Mouse (Mus musculus) frontal cortex, adult 2 months (tissue): ENCODE measurements at regions not wholly inside any gene's neighbourhood (a gene's known extent, or its start where the extent isn't known, plus 50 kb on each side); places are given as distances from the start of the nearest gene placed in this dataset.

Experiments used
- DNase-seq, 2 experiments: peaks; one replicate each; pipeline ENCODE4 v3.0.0; 2022; ENCODE audit warnings: low spot score in 1 of 2; ENCODE audit errors: extremely low spot score in 1 of 2

GRCm38 (mm10) chr13:59317458-59318005 is 267.5 kb downstream of the Agtpbp1 start:
- DNase-seq, result no peak

DNA sequence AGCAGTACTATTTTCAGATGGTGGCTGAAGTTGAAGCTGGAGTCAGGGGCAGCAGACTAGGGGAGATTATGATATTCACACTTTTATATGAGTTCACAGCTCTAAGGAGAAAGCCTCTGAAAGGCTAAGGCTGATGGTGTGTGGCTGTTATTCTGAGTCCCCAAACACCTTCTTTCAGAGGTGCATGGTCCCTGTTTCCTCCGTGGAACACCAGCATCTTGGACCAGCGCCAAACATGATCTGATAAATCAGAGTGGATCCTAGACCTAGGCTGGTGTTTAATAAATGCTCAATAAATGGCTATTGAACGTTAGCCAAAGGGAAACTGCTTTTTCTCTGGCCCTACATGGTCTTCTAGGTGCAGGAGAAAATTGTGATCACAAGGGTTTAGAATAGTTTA is 269.2 kb downstream of the Agtpbp1 start:
- no peak for DNase-seq

- peak in 1 of 2 experiments; percentile 31 for DNase-seq
Observed at GRCm38 (mm10) chr13:59314419-59314818, 270.6 kb downstream of the Agtpbp1 start.

DNA sequence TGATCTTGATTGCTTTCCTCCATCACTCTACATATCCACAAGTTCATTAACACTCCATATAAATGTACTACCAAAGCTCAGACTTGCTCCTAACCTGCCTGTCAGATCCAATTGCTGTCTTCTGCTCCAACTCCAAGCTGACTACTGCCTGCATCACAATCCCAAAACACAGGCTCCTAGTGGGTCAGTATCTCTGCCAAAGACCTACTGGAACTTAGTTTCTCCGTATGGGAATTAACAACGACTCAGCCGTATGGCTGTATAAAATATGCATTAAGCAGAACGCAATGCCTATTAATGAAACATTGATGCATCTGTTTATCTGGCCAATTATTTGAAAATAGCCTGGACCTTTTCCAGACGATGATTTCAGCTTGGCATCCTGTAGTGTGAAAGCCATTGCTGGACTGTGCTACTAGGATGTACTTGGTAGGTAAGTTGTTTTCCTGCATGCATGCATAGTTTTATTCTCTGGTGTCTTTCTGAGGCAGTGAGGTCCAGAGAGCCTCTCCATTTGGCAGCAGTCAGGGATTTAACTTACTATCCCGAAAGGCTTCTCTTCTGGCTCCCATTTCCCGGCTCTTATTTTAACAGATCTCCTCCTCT is 271.2 kb downstream of the Agtpbp1 start:
- DNase-seq, result no peak

GRCm38 (mm10) chr13:59292905-59293304 is 292.1 kb downstream of the Agtpbp1 start:
- no peak for DNase-seq

DNA sequence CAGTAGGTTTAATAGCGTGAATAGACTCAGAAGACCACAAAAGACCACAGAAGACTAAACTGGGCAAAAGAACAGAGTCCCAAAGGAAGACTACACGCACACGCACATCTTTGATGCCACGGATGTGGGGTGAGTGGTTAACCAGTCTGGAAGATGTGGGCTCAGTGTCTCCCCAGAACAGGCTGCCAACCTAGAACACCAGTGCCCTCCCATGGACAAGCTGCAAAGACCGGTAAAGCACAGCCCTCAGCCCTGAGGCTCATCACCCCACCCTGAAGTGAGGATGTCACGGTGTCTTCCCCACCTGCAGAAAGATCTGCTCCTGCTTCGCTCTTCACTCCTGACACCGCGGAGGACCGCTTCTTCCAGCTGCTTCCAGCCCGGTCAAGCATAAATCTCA is 295.9 kb downstream of the Agtpbp1 start:
- peak; percentile 15 to 75 for DNase-seq

DNA sequence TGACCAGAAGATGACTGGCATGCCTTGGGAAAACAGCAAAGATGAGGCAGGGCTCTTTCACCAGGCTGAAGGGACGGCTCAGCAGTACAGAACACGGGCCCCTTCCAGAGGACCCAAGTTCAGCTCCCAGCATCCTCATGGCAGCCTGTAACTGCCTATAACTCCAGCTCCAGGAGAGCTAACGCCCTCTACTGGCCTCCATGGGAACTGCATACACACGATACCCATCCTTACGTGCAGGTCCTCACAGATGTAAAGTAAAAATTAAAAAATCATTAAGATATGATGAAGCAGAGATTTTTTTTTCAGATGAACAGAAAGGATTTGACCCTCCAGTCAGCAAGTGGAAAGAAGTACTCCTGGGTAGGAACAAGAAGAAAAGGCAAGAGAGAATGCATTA is 303.8 kb downstream of the Agtpbp1 start:
- DNase-seq, result no peak

- peak in 1 of 2 experiments; percentile 23 for DNase-seq
Observed at GRCm38 (mm10) chr13:59279136-59279535, 305.9 kb downstream of the Agtpbp1 start.

DNA sequence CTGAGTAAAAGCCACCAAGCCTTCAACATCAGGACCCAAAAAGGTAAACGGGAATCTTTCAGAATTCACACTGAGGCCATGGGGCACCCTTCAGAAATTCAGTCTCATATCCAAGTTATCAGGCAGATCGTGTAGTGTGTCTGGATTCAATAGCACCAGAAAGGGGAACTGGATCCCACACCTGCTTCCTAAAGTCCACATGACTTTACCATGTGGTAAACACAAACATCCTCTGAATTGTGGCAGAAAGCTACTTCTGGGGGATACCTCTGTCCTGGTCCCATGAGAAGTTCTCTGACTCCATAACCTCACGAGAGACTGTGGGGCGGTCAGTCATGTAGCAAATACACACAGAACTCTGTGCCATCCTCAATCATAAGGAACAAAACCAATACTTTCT is 313.4 kb downstream of the Agtpbp1 start:
- no peak for DNase-seq

DNA sequence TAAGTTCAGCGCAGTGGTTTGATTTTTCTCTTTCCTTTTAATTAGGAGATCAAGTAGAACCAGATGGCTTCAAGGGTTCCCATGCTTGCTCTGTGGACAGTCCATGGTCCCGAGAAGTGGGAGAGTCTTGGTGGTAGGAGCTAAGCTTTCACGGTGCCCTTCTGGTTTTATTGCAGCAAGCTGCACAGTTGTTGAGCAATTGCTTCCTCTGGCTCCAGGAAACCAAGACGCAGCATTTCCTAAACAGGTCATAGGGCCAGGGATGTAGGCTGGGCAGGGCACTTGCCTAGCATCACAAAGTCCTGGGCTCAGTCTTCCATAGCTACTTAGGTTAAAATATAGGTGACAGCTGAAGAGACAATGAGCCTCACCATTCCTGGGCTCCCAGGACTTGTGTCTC is 318.2 kb downstream of the Agtpbp1 start:
- DNase-seq, result no peak

DNA sequence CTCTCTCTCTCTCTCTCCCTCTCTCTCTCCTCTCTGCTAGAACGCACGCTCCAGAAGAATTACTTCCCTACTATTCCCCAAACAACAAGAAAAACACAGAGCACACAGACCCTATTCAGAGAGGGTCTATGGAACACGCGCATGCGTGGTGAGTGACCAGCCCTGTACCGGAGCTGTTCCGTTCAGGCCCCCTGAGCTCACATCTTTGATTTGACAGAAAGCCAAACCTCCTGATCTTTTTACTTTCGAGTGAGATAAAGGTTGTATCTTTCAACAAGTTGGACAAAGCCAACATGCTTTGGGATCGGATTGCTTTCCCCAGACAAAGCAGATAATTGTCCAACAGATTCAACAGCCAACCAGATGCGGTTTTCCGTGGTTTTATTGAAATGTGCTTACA is 320.9 kb downstream of the Agtpbp1 start:
- no peak for DNase-seq

DNA sequence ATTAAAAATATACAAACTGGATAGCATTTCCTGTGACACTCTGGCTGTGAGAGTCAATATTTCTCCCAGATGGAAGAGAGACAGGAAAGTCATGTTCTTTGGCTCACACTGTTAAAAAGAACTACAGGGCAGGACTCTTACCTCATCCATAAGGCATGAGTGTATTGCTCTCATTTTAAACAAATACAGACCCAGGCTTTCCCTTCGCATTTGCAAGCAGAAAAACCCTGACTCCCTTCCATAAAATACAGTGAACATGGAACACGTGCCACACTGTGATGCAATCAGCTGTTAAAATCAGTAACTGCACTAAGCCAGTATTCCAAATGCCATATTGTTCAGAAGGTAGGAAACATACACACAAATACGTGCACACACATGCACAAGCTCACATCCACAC is 323.1 kb downstream of the Agtpbp1 start:
- no peak for DNase-seq

DNA sequence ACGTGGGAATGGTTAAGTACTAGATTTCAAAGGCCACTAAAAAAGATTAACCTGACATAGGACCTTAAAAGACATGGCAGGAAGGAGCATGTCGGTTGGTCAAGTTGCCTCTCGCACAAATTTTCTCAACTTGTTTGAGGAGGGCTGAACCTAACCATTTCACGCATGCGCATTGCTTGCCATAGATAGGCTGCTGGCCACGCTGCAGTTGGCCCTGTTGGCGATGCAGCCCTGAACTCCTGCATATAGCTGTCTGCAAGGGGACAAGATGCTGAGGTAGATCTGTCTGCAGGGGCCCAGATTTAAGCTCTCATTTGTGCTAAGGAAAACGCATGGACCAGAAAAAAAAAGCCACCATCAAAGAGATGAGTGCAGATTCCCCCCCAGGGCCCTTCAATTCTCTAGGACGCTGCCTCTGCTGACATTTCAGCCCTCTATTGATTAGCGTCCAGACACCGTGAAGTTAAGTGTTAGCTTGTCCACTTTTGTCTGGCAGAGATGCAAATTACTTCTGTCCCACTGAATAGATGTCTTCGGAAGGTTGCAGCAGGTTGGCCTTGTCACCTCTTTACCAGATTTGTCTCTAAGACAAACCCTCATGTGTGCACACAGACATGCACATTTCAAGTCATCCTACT is 329.1 kb downstream of the Agtpbp1 start:
- no peak for DNase-seq

DNA sequence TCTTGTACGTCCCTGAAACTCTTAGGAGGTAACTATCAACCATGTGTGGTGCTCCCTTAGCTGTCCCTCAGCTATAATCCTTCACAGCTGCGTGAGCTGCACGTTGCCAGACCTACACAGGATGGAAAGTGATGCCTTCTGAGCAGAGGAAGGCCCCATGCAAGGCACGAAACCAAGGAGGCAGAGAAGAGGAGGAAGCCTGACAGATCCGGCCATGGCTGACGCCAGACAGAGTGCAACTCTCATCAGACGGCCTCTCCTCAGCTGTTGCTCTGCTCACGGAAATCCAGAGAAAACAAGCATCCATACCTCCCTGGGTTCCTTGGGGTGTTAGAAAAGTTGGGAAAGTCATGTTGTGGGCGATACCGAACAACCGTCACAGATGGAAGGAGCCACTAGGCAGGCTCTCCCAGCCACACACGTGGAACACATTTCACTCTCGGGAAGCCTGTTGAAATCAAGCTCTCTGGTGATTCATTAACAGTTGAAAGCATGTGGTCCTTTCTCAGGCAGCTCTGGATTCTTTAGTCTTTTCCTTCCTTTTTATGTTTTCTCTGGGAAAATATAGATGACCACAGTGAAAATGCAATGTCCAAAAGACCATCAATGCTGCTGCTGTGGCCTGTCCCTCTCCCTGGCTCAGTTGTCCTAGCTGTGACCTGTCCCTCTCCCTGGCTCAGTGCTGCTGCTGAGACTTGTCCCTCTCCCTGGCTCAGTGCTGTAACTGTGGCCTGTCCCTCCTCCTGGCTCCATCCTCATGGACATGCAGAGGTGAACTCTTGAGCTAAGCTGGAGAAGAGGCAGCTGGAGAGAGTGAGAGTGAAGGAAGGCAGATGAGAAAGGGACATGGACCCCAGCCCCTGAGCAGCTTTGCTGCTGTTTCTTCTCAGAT is 331.1 kb downstream of the Agtpbp1 start:
- peak in 1 of 2 experiments; percentile 48 for DNase-seq

DNA sequence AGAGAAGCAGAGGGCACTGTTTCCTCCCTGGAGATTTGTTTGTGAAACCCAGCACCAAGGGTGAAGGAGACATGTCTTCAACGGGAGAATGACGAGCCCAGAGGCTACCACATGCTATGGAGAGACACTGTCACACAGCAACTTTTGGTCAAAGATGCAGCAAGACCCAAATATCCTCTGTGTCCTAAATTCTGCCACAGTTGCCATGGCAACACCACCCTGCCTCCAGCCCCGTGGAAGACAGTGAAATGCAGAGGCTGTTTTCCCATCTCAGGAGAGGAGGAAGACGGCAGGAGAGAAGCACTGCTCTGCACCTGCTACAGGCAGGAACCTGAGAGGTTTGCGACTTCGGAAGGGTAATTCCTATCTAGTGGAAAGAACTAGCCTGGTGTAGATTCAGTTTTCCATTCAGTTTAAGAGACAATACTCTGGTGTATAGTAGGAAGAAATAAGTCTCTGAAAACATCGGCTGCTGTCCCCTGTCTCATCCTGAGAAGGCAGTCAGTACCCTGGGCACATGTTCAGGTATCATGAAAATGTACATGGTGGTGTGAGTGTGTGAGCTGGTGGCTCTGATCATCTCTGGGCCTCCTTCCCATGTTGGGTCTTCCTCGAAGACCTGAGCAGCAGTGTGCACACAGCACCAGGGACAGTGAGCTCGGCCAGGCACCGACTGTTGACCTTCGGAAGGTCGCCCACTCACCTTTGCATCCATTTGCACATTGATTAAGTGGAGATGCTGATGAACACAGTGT is 333.6 kb downstream of the Agtpbp1 start:
- peak; percentile 81 to 87 for DNase-seq

DNA sequence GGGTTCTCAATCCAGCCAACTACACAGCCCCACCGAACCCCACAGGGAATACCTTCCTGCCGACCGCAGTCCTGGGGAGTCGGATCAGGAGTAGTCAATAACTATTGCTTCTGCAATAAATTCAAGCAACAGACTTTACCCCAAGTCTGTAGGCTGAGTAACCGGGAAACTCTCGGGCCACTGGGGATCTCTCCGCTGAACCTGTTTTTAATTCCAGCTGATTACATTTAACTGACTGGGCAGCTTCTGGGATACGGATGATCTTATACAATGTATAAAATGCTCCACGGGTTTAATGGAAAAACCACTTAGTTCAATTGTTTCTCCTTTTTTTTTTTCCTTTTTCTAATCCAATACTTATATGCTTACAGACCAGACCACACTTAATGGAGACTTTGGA is 336.6 kb downstream of the Agtpbp1 start:
- DNase-seq, result no peak

- no peak for DNase-seq
Observed at GRCm38 (mm10) chr13:59246984-59247537, 338.0 kb downstream of the Agtpbp1 start.

DNA sequence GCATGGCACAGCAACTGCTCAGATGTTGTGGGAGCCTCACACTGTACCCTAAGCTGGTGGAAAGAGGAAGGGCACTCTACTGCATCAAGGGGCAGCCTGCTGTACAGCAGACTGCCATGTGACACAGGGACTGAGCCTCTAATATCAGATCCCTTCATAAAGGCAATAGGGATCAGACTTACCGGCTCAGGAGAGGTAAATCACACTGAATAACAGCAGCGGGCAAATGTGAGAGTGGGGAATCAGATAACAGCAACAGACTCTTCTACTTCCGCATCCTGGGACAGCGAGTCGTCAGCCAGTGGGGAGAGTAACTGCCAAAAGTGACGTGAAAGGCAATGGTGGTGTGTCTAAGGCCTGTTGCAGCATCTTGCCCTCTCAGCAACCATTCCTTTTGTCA is 339.0 kb downstream of the Agtpbp1 start:
- DNase-seq, result no peak

DNA sequence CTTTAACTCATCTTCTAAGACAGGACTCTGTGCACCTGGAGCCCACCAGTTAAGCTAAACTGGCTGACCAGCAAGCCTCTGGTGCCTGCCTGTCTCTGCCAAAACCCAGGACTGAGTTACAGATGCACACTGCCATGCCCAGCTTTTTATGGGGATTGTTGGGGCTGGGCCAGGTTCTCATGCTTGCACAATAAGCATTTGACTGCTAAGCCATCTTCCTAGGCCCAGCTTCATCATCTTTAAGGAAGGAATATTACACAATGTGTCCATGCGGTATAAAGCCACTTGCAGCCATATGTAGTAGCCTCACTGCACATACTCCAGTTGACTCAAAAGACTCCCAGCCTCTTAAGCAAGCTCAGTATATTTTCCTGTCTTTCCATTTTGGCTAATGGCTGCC is 340.4 kb downstream of the Agtpbp1 start:
- DNase-seq, result no peak

- no peak for DNase-seq
Observed at GRCm38 (mm10) chr13:59242671-59243070, 342.4 kb downstream of the Agtpbp1 start.
